15 mouse cellular contexts compared by ENCODE assay signal in the genomic region with DNA sequence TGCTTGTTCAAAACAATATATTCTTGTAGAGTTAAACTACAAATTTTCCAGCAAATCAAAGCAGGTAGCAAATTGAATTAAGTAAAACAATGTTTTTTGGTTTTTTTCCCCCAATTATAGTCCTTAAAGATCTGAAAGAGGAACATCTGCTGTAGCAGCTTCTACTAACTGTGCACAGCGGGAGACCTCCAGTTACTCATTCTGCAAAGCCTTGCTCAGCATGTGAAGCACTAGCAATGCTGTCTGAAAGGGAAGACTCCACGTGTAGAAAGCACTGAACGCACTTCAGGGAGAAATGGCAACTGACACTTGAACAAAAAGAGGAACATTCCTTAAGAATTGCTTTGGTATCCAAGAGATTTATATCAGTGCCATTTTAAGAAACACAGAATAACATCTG.
DNase-seq lines count a peak whose midpoint lies in the region; ATAC-seq and TF ChIP-seq lines count a peak whose summit lies in the region.
"Had no signal": no experiment of that assay in that cellular context is flagged by ENCODE, and none has a peak within 500 bp of the region (broad histone marks: within the 10 kb centered on the region; RNA-seq: fewer than 3 reads in every experiment).

No protein-coding gene starts in this region.

- no peak for TF ChIP-seq POLR2A in lung, adult 2 months (IDR thresholded peaks at IDR 0.05; ENCODE audit: borderline replicate concordance, extremely low read depth, low read depth, low read length)

- H3K27me3 ChIP-seq in forebrain, embryonic 11.5 days (ENCODE audit: control insufficient read depth, insufficient read depth, low read length) = no peaks in the 10 kb centered on the region
- H3K27me3 ChIP-seq in forebrain, embryonic 15.5 days = no peaks in the 10 kb centered on the region
- H3K27me3 ChIP-seq: stomach, embryonic 15.5 days had no signal

- no peak for DNase-seq in forebrain, embryonic 11.5 days (ENCODE audit: low spot score)
- peak; percentile 12 for DNase-seq in embryo, embryonic 9.5 days (ENCODE audit: extremely low spot score)
- DNase-seq in mesoderm, embryonic 11.5 days (ENCODE audit: low read depth, low spot score) = peak; percentile 63
- peak; percentile 29 for DNase-seq in retina, postnatal 1 day
- no peak for DNase-seq in lung, adult 2 months
- DNase-seq in frontal cortex, adult 2 months (ENCODE audit: extremely low spot score in 1 of 2, low spot score in 1 of 2) = no peak
- DNase-seq: heart, adult 2 months; heart, postnatal 4 days; kidney, postnatal 14 days; lung, postnatal 36 days; right cerebral cortex, postnatal 4 days had no signal

- H3K9ac ChIP-seq in forebrain, embryonic 11.5 days (ENCODE audit: low read length) = no peak overlapping the region
- no peak overlapping the region for H3K9ac ChIP-seq in forebrain, embryonic 15.5 days (replicated peaks)
- H3K9ac ChIP-seq: stomach, embryonic 15.5 days had no signal

- no peak overlapping the region for H3K27ac ChIP-seq in forebrain, embryonic 11.5 days (ENCODE audit: low read depth, low read length)
- no peak overlapping the region for H3K27ac ChIP-seq in forebrain, embryonic 15.5 days (replicated peaks)
- H3K27ac ChIP-seq: heart, adult 2 months; stomach, embryonic 15.5 days had no signal

- WGBS in forebrain, embryonic 11.5 days = under 1% methylated on average over 3 of the region's 3 CpGs
- 5% methylated on average over 3 of the region's 3 CpGs for WGBS in forebrain, embryonic 15.5 days
- 20% methylated on average over 3 of the region's 3 CpGs for whole genome bisulfite sequencing in lung, adult 2 months

- no peaks in the 10 kb centered on the region for H3K36me3 ChIP-seq in forebrain, embryonic 11.5 days (ENCODE audit: control insufficient read depth, insufficient read depth, low read length)
- no peaks in the 10 kb centered on the region for H3K36me3 ChIP-seq in forebrain, embryonic 15.5 days
- H3K36me3 ChIP-seq: stomach, embryonic 15.5 days had no signal

- peak; percentile 84 for ATAC-seq in forebrain, embryonic 11.5 days (replicated peaks; ENCODE audit: low FRiP score)
- no peak for ATAC-seq in forebrain, embryonic 15.5 days (replicated peaks)
- ATAC-seq in megakaryocyte progenitor cell, adult 5-6 weeks (replicated peaks; ENCODE audit: poor library complexity) = no peak

- no peak overlapping the region for H3K4me2 ChIP-seq in forebrain, embryonic 11.5 days (ENCODE audit: low read depth, low read length, severe bottlenecking)
- no peak overlapping the region for H3K4me2 ChIP-seq in forebrain, embryonic 15.5 days (replicated peaks)
- H3K4me2 ChIP-seq: liver, embryonic 11.5 days; stomach, embryonic 15.5 days had no signal

- TF ChIP-seq CTCF in lung, adult 2 months (IDR thresholded peaks at IDR 0.05; ENCODE audit: insufficient read depth, low read length) = no peak

- no peaks in the 10 kb centered on the region for H3K4me1 ChIP-seq in forebrain, embryonic 11.5 days (replicated peaks; ENCODE audit: control insufficient read depth, insufficient read depth, low read length)
- no peaks in the 10 kb centered on the region for H3K4me1 ChIP-seq in forebrain, embryonic 15.5 days
- no peaks in the 10 kb centered on the region for H3K4me1 ChIP-seq in lung, adult 2 months (ENCODE audit: control insufficient read depth, insufficient read depth, low read length)
- H3K4me1 ChIP-seq: stomach, embryonic 15.5 days had no signal

- H3K4me3 ChIP-seq in forebrain, embryonic 11.5 days (ENCODE audit: low read depth, low read length) = no peak overlapping the region
- H3K4me3 ChIP-seq in forebrain, embryonic 15.5 days = no peak overlapping the region
- H3K4me3 ChIP-seq in lung, adult 2 months (replicated peaks; ENCODE audit: extremely low read depth, low read depth, low read length) = no peak overlapping the region
- H3K4me3 ChIP-seq: heart, adult 2 months; stomach, embryonic 15.5 days had no signal

- no peaks in the 10 kb centered on the region for H3K9me3 ChIP-seq in forebrain, embryonic 11.5 days (ENCODE audit: control insufficient read depth, low read length)
- H3K9me3 ChIP-seq in forebrain, embryonic 15.5 days = no peaks in the 10 kb centered on the region
- H3K9me3 ChIP-seq: stomach, embryonic 15.5 days had no signal

Comparison
In these comparisons a context has a peak if more than half of its experiments do, and no peak if none do; other contexts are left out.
1. DNase-seq: peak in embryo, embryonic 9.5 days (single experiment), mesoderm, embryonic 11.5 days (single experiment) and retina, postnatal 1 day (single experiment); none in forebrain, embryonic 11.5 days (single experiment), lung, adult 2 months (single experiment) and frontal cortex, adult 2 months (0 of 2).